Mouse (Mus musculus): ENCODE data around the gene Efna1. TPM values are rescaled to one million over a fixed set of nuclear protein-coding genes. Genes with fewer than 3 reads are reported as not detected.

The Efna1 gene
- polyA plus RNA-seq, 1 experiment from 2014 or later, result 66.0 TPM

- Histone ChIP-seq H3K9ac (no peak overlapping the region), H3K36me3 (no peaks in the 10 kb centered on the region), H3K4me1 (peaks cover 57% of the 10 kb centered on the region), H3K4me3 (replicated peaks) (no peak overlapping the region), H3K27me3 (no peaks in the 10 kb centered on the region), H3K27ac (peak overlapping the region; percentile 77), H3K4me2 (no peak overlapping the region), H3K9me3 (replicated peaks) (no peaks in the 10 kb centered on the region)
- ATAC-seq (replicated peaks; ENCODE audit: low FRiP score), result no peak
- WGBS, result 50% methylated on average over 5 of the region's 5 CpGs
Observed at GRCm38 (mm10) chr3:89287286-89287685, 6.3 kb upstream of the Efna1 start.

- Histone ChIP-seq H3K27ac (no peak overlapping the region), H3K4me3 (replicated peaks) (no peak overlapping the region), H3K4me2 (no peak overlapping the region), H3K9ac (no peak overlapping the region), H3K9me3 (replicated peaks) (no peaks in the 10 kb centered on the region), H3K4me1 (peaks cover 60% of the 10 kb centered on the region), H3K27me3 (peaks cover under 1% of the 10 kb centered on the region; the same call in 1 of the 2 replicates), H3K36me3 (no peaks in the 10 kb centered on the region)
- WGBS, result 70% methylated on average over 2 of the region's 2 CpGs
- ATAC-seq (replicated peaks; ENCODE audit: low FRiP score), result no peak
Observed at GRCm38 (mm10) chr3:89285526-89285925, 4.6 kb upstream of the Efna1 start.

- ATAC-seq (replicated peaks; ENCODE audit: low FRiP score), result no peak
- WGBS, result 68% methylated on average over 3 of the region's 3 CpGs
- peaks cover 4% of the 10 kb centered on the region; the same call in 1 of the 2 replicates for H3K27me3 ChIP-seq
Observed at GRCm38 (mm10) chr3:89284261-89284660, 3.3 kb upstream of the Efna1 start.

GRCm38 (mm10) chr3:89282291-89282643 is 1.3 kb upstream of the Efna1 start:
- H3K36me3 ChIP-seq, result no peaks in the 10 kb centered on the region
- 20% methylated on average over 4 of the region's 4 CpGs for WGBS
- no peak overlapping the region for H3K4me3 ChIP-seq (replicated peaks)
- peaks cover 4% of the 10 kb centered on the region; the same call in 1 of the 2 replicates for H3K27me3 ChIP-seq
- peak overlapping the region; percentile 95; the same call in 1 of the 2 replicates for H3K27ac ChIP-seq
- H3K9ac ChIP-seq, result no peak overlapping the region
- no peak overlapping the region for H3K4me2 ChIP-seq
- no peak for ATAC-seq (replicated peaks; ENCODE audit: low FRiP score)
- H3K4me1 ChIP-seq, result peaks cover 74% of the 10 kb centered on the region
- no peaks in the 10 kb centered on the region for H3K9me3 ChIP-seq (replicated peaks)

More at GRCm38 (mm10) chr3:89284261-89284660, 3.3 kb upstream of the Efna1 start:
- Histone ChIP-seq H3K36me3 (no peaks in the 10 kb centered on the region), H3K9ac (no peak overlapping the region), H3K27ac (no peak overlapping the region), H3K4me1 (peaks cover 71% of the 10 kb centered on the region), H3K9me3 (replicated peaks) (no peaks in the 10 kb centered on the region), H3K4me2 (no peak overlapping the region), H3K4me3 (replicated peaks) (no peak overlapping the region)

- ATAC-seq (replicated peaks; ENCODE audit: low FRiP score), result no peak
- 0 out of 2 replicates have a peak overlapping the region, but pooled peaks have one; percentile 15 for H3K9ac ChIP-seq
- H3K27ac ChIP-seq, result peak overlapping the region; percentile 95
- H3K4me1 ChIP-seq, result peaks cover 74% of the 10 kb centered on the region
- H3K36me3 ChIP-seq, result no peaks in the 10 kb centered on the region
- 10% methylated on average over 20 of the region's 20 CpGs for WGBS
- peak overlapping the region; percentile 96 for H3K4me2 ChIP-seq
- H3K27me3 ChIP-seq, result peaks cover 4% of the 10 kb centered on the region; the same call in 1 of the 2 replicates
- H3K4me3 ChIP-seq (replicated peaks), result peak overlapping the region; percentile 65
- no peaks in the 10 kb centered on the region for H3K9me3 ChIP-seq (replicated peaks)
Observed at GRCm38 (mm10) chr3:89281579-89282290, 793 bp upstream of the Efna1 start.

DNA sequence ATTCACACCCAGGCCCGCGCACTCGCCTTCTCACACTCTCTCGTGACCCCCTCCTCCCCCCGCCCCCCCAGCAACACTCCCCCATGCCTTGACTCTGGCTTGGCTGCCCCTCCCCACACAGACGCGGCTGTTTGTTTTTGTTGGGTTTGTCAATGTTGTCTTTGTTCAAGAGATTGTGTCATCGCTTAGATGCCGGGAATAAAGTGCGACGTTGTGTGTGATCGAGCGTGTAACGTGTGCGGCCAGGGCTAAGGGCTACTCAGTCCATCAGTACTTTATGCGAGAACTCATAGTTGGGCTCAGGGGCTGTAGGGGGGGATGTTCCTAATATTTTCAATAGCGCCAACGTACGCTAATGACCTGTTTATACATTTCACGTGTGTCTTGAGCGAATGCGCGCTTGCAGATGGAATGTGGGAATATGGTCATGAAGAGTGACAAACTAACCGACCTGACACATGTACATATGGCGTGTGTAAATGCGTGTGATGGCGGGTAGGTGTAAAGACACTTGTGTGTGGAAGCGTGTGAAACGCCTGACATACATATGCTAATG is 814 bp downstream of the Efna1 start:
- WGBS, result under 1% methylated on average over 29 of the region's 29 CpGs
- Histone ChIP-seq H3K4me3 (replicated peaks) (peak overlapping the region; percentile 65), H3K9me3 (replicated peaks) (no peaks in the 10 kb centered on the region), H3K4me1 (peaks cover 71% of the 10 kb centered on the region), H3K36me3 (peaks cover 11% of the 10 kb centered on the region), H3K9ac (peak overlapping the region; percentile 77), H3K27ac (peak overlapping the region; percentile 95), H3K27me3 (peaks cover 4% of the 10 kb centered on the region; the same call in 1 of the 2 replicates), H3K4me2 (peak overlapping the region; percentile 96)
- no peak for ATAC-seq (replicated peaks; ENCODE audit: low FRiP score)

DNA sequence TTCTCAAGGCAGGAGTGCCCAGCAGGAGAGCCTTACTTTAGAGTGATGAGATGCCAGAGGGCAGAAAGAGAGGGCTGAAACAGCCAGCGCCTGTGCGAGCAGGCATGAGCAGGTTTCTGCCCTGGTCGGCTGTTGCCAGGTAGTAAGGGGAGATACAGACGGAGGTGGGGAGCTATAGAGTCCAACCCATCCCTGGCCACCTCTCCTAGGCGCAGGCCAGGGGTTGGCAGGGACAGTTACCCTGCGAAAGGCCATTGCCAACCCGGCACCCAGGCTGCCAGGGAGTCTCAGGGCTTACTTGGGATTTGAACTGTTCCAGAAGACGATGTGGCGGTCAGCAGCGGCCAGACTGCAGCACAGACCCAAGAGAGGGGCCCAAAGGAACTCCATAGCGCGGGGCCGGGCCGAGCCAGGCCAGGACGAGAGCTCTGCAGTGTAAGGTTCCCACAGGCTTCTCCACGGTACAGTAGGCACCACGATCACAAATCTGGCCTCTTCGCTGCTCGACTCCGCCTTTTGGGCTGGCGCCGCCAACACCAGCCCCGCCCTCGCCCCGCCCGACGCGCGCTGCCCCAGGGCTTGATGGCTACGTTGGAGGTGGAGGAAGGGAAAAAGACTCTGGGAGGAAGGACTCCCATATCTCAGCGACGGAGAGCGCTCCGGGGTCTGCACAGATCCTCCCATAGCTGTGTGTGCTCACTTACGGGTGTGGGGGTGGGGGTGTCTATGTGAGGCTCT is 1.6 kb downstream of the Efna1 start:
- H3K9me3 ChIP-seq (replicated peaks), result no peaks in the 10 kb centered on the region
- 1% methylated on average over 35 of the region's 35 CpGs for WGBS
- peaks cover 19% of the 10 kb centered on the region for H3K36me3 ChIP-seq
- peak overlapping the region; percentile 65 for H3K4me3 ChIP-seq (replicated peaks)
- H3K4me2 ChIP-seq, result peak overlapping the region; percentile 96
- peaks cover 69% of the 10 kb centered on the region for H3K4me1 ChIP-seq
- H3K27ac ChIP-seq, result peak overlapping the region; percentile 95
- H3K9ac ChIP-seq, result peak overlapping the region; percentile 77
- peak; percentile 81 for ATAC-seq (replicated peaks; ENCODE audit: low FRiP score)
- H3K27me3 ChIP-seq, result peaks cover 4% of the 10 kb centered on the region; the same call in 1 of the 2 replicates

DNA sequence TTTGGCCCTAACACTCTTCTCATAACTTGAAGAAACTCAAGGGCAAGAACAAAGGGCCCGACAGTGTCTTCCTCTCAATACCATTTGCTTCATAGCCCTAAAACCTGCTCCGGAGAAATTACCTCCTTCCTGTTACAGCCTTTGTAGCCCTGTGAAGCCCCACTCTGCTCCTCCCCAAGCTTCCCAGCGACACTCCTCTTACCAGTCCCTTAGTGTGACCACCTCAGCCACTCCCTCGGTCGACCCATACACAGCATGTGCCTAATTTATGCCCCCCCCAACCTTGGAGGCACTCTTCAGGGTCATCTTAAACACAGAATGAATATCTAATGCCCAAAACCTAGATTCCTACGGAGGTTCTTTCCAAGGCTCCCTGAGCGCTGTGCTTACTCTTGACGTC is 2.3 kb downstream of the Efna1 start:
- peaks cover 62% of the 10 kb centered on the region for H3K4me1 ChIP-seq
- H3K9me3 ChIP-seq (replicated peaks), result no peaks in the 10 kb centered on the region
- 10% methylated on average over 8 of the region's 8 CpGs for WGBS
- H3K36me3 ChIP-seq, result peaks cover 24% of the 10 kb centered on the region
- H3K9ac ChIP-seq, result peak overlapping the region; percentile 77
- H3K27ac ChIP-seq, result peak overlapping the region; percentile 95
- no peak for ATAC-seq (replicated peaks; ENCODE audit: low FRiP score)
- peaks cover 4% of the 10 kb centered on the region; the same call in 1 of the 2 replicates for H3K27me3 ChIP-seq
- H3K4me3 ChIP-seq (replicated peaks), result peak overlapping the region; percentile 65
- H3K4me2 ChIP-seq, result peak overlapping the region; percentile 96

DNA sequence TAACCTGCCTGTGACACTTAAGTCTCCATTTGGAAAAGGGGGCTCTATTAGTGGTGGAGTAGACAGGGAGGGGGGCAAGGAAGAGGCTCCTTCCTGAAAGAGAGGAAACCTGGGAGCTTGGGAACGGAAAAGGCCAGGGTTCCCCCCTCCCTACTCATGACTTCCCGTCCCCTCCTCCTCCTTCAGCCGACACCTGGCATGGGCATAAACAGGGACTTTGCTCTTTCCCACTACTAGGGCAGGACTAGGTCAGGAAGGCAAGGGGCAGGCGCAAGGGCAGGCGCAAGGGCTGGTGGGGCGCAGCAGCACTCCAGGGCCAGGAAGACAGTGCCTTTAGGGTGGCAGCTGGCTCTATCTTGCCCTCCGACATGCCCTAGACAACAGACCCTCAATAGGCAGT is 2.8 kb downstream of the Efna1 start:
- H3K27ac ChIP-seq, result peak overlapping the region; percentile 95
- peak; percentile 10; the same call in 1 of the 2 replicates for ATAC-seq (replicated peaks; ENCODE audit: low FRiP score)
- H3K36me3 ChIP-seq, result peaks cover 29% of the 10 kb centered on the region
- H3K9ac ChIP-seq, result peak overlapping the region; percentile 77
- peaks cover 4% of the 10 kb centered on the region; the same call in 1 of the 2 replicates for H3K27me3 ChIP-seq
- H3K4me3 ChIP-seq (replicated peaks), result peak overlapping the region; percentile 65
- H3K4me1 ChIP-seq, result peaks cover 62% of the 10 kb centered on the region
- 27% methylated on average over 7 of the region's 7 CpGs for WGBS
- peak overlapping the region; percentile 96 for H3K4me2 ChIP-seq
- no peaks in the 10 kb centered on the region for H3K9me3 ChIP-seq (replicated peaks)

DNA sequence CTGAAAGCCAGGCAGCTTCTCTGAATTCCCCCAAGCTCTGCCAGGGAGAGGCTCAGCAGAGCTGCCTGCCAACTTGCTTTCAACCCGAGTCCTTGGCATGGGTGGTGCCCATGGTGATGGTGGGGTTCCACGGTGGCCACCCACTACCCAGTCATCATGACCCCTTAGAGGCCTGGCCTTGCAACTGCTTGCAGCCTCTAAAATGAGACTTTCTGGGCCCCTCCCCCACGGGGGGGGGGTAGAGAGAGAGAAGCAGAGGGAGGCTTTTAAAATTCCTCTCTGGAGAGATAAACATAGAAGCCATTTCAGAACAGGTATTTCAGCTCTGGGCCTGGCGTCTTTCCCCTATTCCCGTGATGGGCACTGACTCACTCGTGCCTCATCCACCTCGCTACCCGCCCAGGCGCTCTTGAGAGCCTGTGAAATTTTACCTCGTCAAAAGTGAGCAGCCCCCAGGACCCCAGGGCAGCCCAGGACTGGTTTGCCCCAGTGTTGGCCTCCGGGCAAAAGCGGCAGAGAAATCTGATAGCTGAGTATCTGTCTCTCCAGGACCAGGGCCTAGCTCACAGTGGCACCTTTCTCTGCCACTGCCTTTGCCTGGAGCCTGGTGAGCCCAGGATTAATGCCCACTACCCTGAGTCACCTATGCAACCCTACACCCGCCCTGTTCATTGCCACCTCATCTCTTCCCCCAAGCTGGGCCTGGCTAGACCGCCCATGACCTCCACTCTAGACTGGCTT is 3.5 kb downstream of the Efna1 start:
- Histone ChIP-seq H3K36me3 (peaks cover 34% of the 10 kb centered on the region), H3K9ac (peak overlapping the region; percentile 77), H3K27me3 (peaks cover 4% of the 10 kb centered on the region; the same call in 1 of the 2 replicates), H3K9me3 (replicated peaks) (no peaks in the 10 kb centered on the region), H3K27ac (peak overlapping the region; percentile 95), H3K4me1 (peaks cover 62% of the 10 kb centered on the region), H3K4me2 (peak overlapping the region; percentile 96), H3K4me3 (replicated peaks) (peak overlapping the region; percentile 65)
- ATAC-seq (replicated peaks; ENCODE audit: low FRiP score), result peak; percentile 3; the same call in 1 of the 2 replicates
- 23% methylated on average over 14 of the region's 14 CpGs for WGBS

DNA sequence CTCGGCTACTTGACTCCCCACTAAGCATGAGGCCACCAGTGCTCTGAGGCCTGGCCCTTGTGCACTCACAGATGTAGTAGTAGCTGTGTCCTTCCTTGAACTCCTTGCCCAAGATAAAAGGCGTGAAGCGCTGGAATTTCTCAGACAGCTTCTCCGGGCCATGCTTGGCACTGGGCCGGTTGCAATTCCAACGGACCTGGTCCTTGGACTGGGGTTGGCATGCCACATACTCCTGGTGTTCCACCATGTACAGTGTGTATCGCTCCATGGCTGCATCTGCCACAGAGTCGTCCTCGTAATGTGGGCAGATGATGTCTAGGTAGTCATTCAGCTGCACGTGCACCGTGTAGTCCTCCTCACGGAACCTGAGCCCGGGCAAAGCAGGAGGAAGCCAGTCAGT is 4.9 kb downstream of the Efna1 start:
- WGBS, result 90% methylated on average over 13 of the region's 13 CpGs
- ATAC-seq (replicated peaks; ENCODE audit: low FRiP score), result no peak

More for the DNA sequence above, 4.9 kb downstream of the Efna1 start:
- H3K4me2 ChIP-seq, result peak overlapping the region; percentile 96
- H3K27me3 ChIP-seq, result peaks cover 4% of the 10 kb centered on the region; the same call in 1 of the 2 replicates
- peak overlapping the region; percentile 95; the same call in 1 of the 2 replicates for H3K27ac ChIP-seq
- H3K4me1 ChIP-seq, result peaks cover 49% of the 10 kb centered on the region
- no peaks in the 10 kb centered on the region for H3K9me3 ChIP-seq (replicated peaks)
- peaks cover 43% of the 10 kb centered on the region for H3K36me3 ChIP-seq
- no peak overlapping the region for H3K4me3 ChIP-seq (replicated peaks)
- H3K9ac ChIP-seq, result no peak overlapping the region
